Mouse (Mus musculus) embryonic facial prominence, embryonic 13.5 days (tissue): ENCODE data around the gene Ubfd1. TPM values are rescaled to one million over a fixed set of nuclear protein-coding genes. Genes with fewer than 3 reads are reported as not detected.
"Not testable (repeated sequence)": the region's sequence is repeated elsewhere in the genome, so short reads cannot be mapped to it uniquely, and the experiment has no call there.

Experiments
- ATAC-seq: fragments of 200-750 bp; cut with Nextera tagmentation; 2 replicates; pipeline ENCODE4 v1.8.0; 2017; ENCODE audit warnings: low read depth; ENCODE audit not compliant: insufficient number of reproducible peaks, insufficient read depth, low FRiP score, low TSS enrichment
- H3K27ac ChIP-seq: fragments of 300-500 bp; sonication (generic); 2 replicates; pipeline ENCODE4 v1.5.1; 2015; ENCODE audit warnings: moderate library complexity, mild to moderate bottlenecking, inconsistent platforms
- H3K27me3 ChIP-seq: fragments of 300-500 bp; sonication (generic); 2 replicates; pipeline ENCODE4 v1.6.1; 2015; ENCODE audit warnings: mild to moderate bottlenecking, inconsistent platforms
- H3K36me3 ChIP-seq: fragments of 300-500 bp; sonication (generic); 2 replicates; pipeline ENCODE4 v1.6.1; 2015; ENCODE audit warnings: mild to moderate bottlenecking, inconsistent platforms
- H3K4me1 ChIP-seq: fragments of 300-500 bp; sonication (generic); 2 replicates; pipeline ENCODE4 v1.6.1; 2015; ENCODE audit warnings: inconsistent platforms
- H3K4me2 ChIP-seq: fragments of 300-500 bp; sonication (generic); 2 replicates; pipeline ENCODE4 v1.6.1; 2015; ENCODE audit warnings: moderate library complexity, mild to moderate bottlenecking, inconsistent platforms
- H3K4me3 ChIP-seq: fragments of 300-500 bp; sonication (generic); 2 replicates; pipeline ENCODE4 v1.5.1; 2015; ENCODE audit warnings: mild to moderate bottlenecking, inconsistent platforms
- H3K9ac ChIP-seq: fragments of 300-500 bp; sonication (generic); 2 replicates; pipeline ENCODE4 v1.6.1; 2015; ENCODE audit warnings: mild to moderate bottlenecking, inconsistent platforms
- H3K9me3 ChIP-seq: fragments of 300-500 bp; sonication (generic); 2 replicates; pipeline ENCODE4 v1.6.1; 2016; ENCODE audit warnings: inconsistent platforms
- WGBS: fragments of 180-500 bp; shearing (Covaris S2); methylation state at CpG from one replicate; pipeline ENCODE4 v1.1.7; 2015; ENCODE audit warnings: mixed read lengths; 5-methylcytosine and 5-hydroxymethylcytosine counted together
- polyA plus RNA-seq: library from polyadenylated mRNA; unstranded; fragments of >200 nt; fragmentation: Nextera tagmentation; extraction: Ambion mirVana; gene quantifications from 2 replicates; pipeline ENCODE4 v1.2.1, GENCODE M21; 2015

Gene Ubfd1
- polyA plus RNA-seq, 1 experiment from 2014 or later = 73.4 TPM

GRCm38 (mm10) chr7:122087195-122087982, 20.4 kb downstream of the Ubfd1 start:
- H3K27me3 ChIP-seq = no peaks in the 10 kb centered on the region
- no peak overlapping the region for H3K4me3 ChIP-seq
- WGBS = 91% methylated on average over 11 of the region's 11 CpGs
- H3K36me3 ChIP-seq = peaks cover 87% of the 10 kb centered on the region
- no peak overlapping the region for H3K4me2 ChIP-seq
- H3K9ac ChIP-seq = no peak overlapping the region
- no peak for ATAC-seq
- no peak overlapping the region for H3K27ac ChIP-seq
- H3K4me1 ChIP-seq = no peaks in the 10 kb centered on the region
- no peaks in the 10 kb centered on the region for H3K9me3 ChIP-seq

- Histone ChIP-seq H3K9me3 (no peaks in the 10 kb centered on the region), H3K27ac (no peak overlapping the region), H3K9ac (no peak overlapping the region), H3K27me3 (no peaks in the 10 kb centered on the region), H3K36me3 (peaks cover 82% of the 10 kb centered on the region), H3K4me1 (peaks cover under 1% of the 10 kb centered on the region), H3K4me2 (no peak overlapping the region), H3K4me3 (no peak overlapping the region)
- WGBS = 95% methylated on average over 2 of the region's 2 CpGs
- no peak for ATAC-seq
These were observed 27.8 kb downstream of the Ubfd1 start for GRCm38 (mm10) chr7:122094564-122095330.

- WGBS = 94% methylated on average over 3 of the region's 3 CpGs
- ATAC-seq = no peak
- peaks cover 51% of the 10 kb centered on the region for H3K36me3 ChIP-seq
- H3K4me2 ChIP-seq = no peak overlapping the region
- H3K4me1 ChIP-seq = peaks cover 13% of the 10 kb centered on the region
- no peaks in the 10 kb centered on the region for H3K9me3 ChIP-seq
- H3K9ac ChIP-seq = no peak overlapping the region
- H3K27me3 ChIP-seq = no peaks in the 10 kb centered on the region
- H3K27ac ChIP-seq = no peak overlapping the region
- no peak overlapping the region for H3K4me3 ChIP-seq
These were observed 31.0 kb downstream of the Ubfd1 start for GRCm38 (mm10) chr7:122098009-122098408.

- 61% methylated on average over 4 of the region's 4 CpGs for WGBS
- Histone ChIP-seq H3K4me2 (no peak overlapping the region), H3K4me3 (no peak overlapping the region; the same call in 1 of the 2 replicates), H3K27ac (no peak overlapping the region), H3K9me3 (no peaks in the 10 kb centered on the region), H3K36me3 (peaks cover 43% of the 10 kb centered on the region), H3K27me3 (no peaks in the 10 kb centered on the region), H3K4me1 (peaks cover 13% of the 10 kb centered on the region), H3K9ac (no peak overlapping the region)
- no peak for ATAC-seq
These were observed 32.2 kb downstream of the Ubfd1 start for GRCm38 (mm10) chr7:122099222-122099621.

DNA sequence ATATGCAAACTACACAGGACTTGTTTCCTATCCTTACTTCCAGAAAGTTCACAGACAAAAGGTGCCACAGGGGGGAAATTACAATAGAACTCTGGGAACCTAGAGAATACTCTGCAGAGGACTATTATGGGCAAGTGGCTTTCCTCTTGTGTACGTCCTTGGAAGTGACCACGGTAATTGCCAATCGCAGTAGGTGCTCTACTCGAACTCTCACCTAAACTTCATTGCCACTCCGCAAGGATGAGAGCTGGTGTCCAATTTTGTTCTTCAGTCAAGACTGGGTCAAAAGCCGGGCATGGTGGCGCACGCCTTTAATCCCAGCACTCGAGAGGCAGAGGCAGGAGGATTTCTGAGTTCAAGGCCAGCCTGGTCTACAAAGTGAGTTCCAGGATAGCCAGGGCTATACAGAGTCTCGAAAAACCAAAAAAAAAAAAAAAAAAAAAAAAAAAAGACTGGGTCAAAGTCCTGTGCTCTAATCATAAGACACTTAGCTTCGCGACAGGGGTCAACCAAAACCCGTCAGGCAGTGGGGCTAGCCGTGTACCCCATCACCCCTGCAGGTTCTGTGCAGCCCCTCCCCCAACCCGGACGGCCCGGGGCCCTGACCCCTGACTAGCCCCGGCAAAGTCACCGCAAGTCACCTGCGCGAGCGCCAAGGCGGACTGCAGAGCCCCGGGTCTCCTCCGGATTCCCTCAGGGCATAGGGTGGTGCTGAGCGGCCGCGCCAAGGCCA, 34.2 kb downstream of the Ubfd1 start:
- Histone ChIP-seq H3K36me3 (peaks cover 23% of the 10 kb centered on the region), H3K4me2 (peak overlapping the region; percentile 90), H3K9ac (peak overlapping the region; percentile 90), H3K4me1 (peaks cover 13% of the 10 kb centered on the region), H3K4me3 (peak overlapping the region; percentile 71)
- ATAC-seq = peak; percentile 40; the same call in 1 of the 2 replicates
- not testable (repeated sequence) for H3K9me3 ChIP-seq, H3K27ac ChIP-seq, H3K27me3 ChIP-seq
- WGBS = 5% methylated on average over 28 of the region's 28 CpGs

DNA sequence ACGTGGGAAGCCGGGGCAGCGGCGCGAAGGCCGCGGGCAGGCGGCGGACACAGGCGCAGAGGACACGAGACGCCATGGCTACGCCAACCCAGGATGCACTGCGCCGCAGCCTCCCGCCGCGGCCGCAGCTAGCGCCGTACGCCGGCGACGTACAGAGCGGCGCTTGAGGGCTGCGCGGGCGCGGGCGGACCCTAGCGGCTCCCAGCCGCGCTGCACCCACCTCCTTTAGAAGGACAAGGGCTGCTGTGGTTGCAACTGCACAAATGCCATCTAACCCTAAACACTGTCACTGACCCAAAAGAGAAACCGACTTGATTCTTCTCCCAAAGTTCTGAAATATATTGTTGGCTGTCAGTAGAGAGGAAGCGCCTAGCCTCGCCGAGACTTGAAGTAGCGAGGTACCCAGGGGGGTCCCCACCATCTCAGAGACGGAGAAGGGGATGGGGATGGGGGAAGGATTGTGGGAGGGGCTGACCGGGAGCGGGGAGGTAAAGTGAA, 34.8 kb downstream of the Ubfd1 start, which contains the start of gene Ndufab1:
Gene Ndufab1, minus strand, starts transcription at position 140 of the 498 bp plus-strand sequence.
- Histone ChIP-seq H3K9ac (peak within 1 kb of the TSS; percentile 90), H3K27ac (no peak within 1 kb of the TSS), H3K4me2 (peak within 1 kb of the TSS; percentile 90), H3K27me3 (no peaks in the 10 kb centered on the region), H3K9me3 (no peaks in the 10 kb centered on the region), H3K36me3 (peaks cover 20% of the 10 kb centered on the region), H3K4me3 (peak within 1 kb of the TSS; percentile 71), H3K4me1 (peaks cover 13% of the 10 kb centered on the region)
- peak; percentile 96 for ATAC-seq
- under 1% methylated on average over 43 of the region's 43 CpGs for WGBS

- no peak overlapping the region for H3K27ac ChIP-seq
- H3K27me3 ChIP-seq = no peaks in the 10 kb centered on the region
- WGBS = 91% methylated on average over 6 of the region's 6 CpGs
- H3K9me3 ChIP-seq = no peaks in the 10 kb centered on the region
- H3K36me3 ChIP-seq = peaks cover 41% of the 10 kb centered on the region
- no peak overlapping the region for H3K9ac ChIP-seq
- H3K4me1 ChIP-seq = no peaks in the 10 kb centered on the region
- no peak overlapping the region for H3K4me2 ChIP-seq
- no peak overlapping the region for H3K4me3 ChIP-seq
- no peak for ATAC-seq
These were observed 41.2 kb downstream of the Ubfd1 start for GRCm38 (mm10) chr7:122108206-122108605.

GRCm38 (mm10) chr7:122123518-122123917, 56.5 kb downstream of the Ubfd1 start:
- Histone ChIP-seq H3K4me2 (no peak overlapping the region), H3K9me3 (no peaks in the 10 kb centered on the region), H3K4me3 (no peak overlapping the region), H3K9ac (no peak overlapping the region), H3K4me1 (no peaks in the 10 kb centered on the region), H3K36me3 (peaks cover 79% of the 10 kb centered on the region), H3K27ac (no peak overlapping the region), H3K27me3 (no peaks in the 10 kb centered on the region)
- WGBS = 84% methylated on average over 4 of the region's 4 CpGs
- ATAC-seq = no peak

- peaks cover 68% of the 10 kb centered on the region for H3K36me3 ChIP-seq
- H3K4me2 ChIP-seq = no peak overlapping the region
- H3K4me3 ChIP-seq = no peak overlapping the region
- no peaks in the 10 kb centered on the region for H3K27me3 ChIP-seq
- 77% methylated on average over 8 of the region's 8 CpGs for WGBS
- no peak overlapping the region for H3K9ac ChIP-seq
- no peak for ATAC-seq
- H3K27ac ChIP-seq = no peak overlapping the region
- no peaks in the 10 kb centered on the region for H3K4me1 ChIP-seq
- no peaks in the 10 kb centered on the region for H3K9me3 ChIP-seq
These were observed 58.7 kb downstream of the Ubfd1 start for GRCm38 (mm10) chr7:122125636-122126035.

GRCm38 (mm10) chr7:122126946-122127345, 60.0 kb downstream of the Ubfd1 start:
- WGBS = 93% methylated on average over 11 of the region's 11 CpGs
- Histone ChIP-seq H3K27me3 (no peaks in the 10 kb centered on the region), H3K9ac (0 out of 2 replicates have a peak overlapping the region, but pooled peaks have one; percentile 6), H3K27ac (no peak overlapping the region), H3K4me2 (no peak overlapping the region), H3K4me3 (no peak overlapping the region), H3K4me1 (no peaks in the 10 kb centered on the region), H3K9me3 (no peaks in the 10 kb centered on the region), H3K36me3 (peaks cover 59% of the 10 kb centered on the region)
- ATAC-seq = no peak
